ENCODE assay signal across 8 mouse cellular contexts in genomic region chr13:108095617-108096016, GRCm38 (mm10). TPM values are rescaled to one million over a fixed set of nuclear protein-coding genes. Genes with fewer than 3 reads are reported as not detected.
DNase-seq lines count a peak whose midpoint lies in the region; ATAC-seq lines count a peak whose summit lies in the region.

No protein-coding gene starts in this region.

- no peak overlapping the region for H3K4me2 ChIP-seq in kidney, embryonic 16.5 days (replicated peaks; ENCODE audit: low read depth, low read length)
- H3K4me2 ChIP-seq in lung, embryonic 15.5 days, result no peak overlapping the region

- H3K36me3 ChIP-seq in kidney, embryonic 16.5 days (ENCODE audit: insufficient read depth, low read length), result no peaks in the 10 kb centered on the region
- H3K36me3 ChIP-seq in lung, embryonic 15.5 days, result no peaks in the 10 kb centered on the region

- H3K9ac ChIP-seq in kidney, embryonic 16.5 days (replicated peaks; ENCODE audit: low read length), result no peak overlapping the region
- H3K9ac ChIP-seq in lung, embryonic 15.5 days, result no peak overlapping the region

- ATAC-seq in kidney, embryonic 16.5 days (ENCODE audit: low FRiP score, low TSS enrichment), result no peak
- peak; percentile 55; the same call in 1 of the 2 replicates for ATAC-seq in lung, embryonic 15.5 days (ENCODE audit: borderline replicate concordance, extremely low read depth, low FRiP score, low TSS enrichment)
- no peak for ATAC-seq in activated CD4-positive, CD25-positive, alpha-beta regulatory T cell, adult 4 months

- intact Hi-C loops in heart, postnatal 14 days (cut with DNase I), result no loop called here

- no peak overlapping the region for H3K4me3 ChIP-seq in kidney, embryonic 16.5 days (ENCODE audit: low read length)
- no peak overlapping the region for H3K4me3 ChIP-seq in lung, embryonic 15.5 days

- no peaks in the 10 kb centered on the region for H3K9me3 ChIP-seq in kidney, embryonic 16.5 days (ENCODE audit: low read length)
- H3K9me3 ChIP-seq in lung, embryonic 15.5 days, result no peaks in the 10 kb centered on the region

- no peaks in the 10 kb centered on the region for H3K27me3 ChIP-seq in kidney, embryonic 16.5 days (ENCODE audit: insufficient read depth, low read length)
- no peaks in the 10 kb centered on the region for H3K27me3 ChIP-seq in lung, embryonic 15.5 days

- no peak overlapping the region for H3K27ac ChIP-seq in kidney, embryonic 16.5 days (ENCODE audit: low read length)
- no peak overlapping the region for H3K27ac ChIP-seq in lung, embryonic 15.5 days

- peaks cover 3% of the 10 kb centered on the region; the same call in 1 of the 2 replicates for H3K4me1 ChIP-seq in kidney, embryonic 16.5 days (ENCODE audit: insufficient read depth, low read length)
- peaks cover 9% of the 10 kb centered on the region; the same call in 1 of the 2 replicates for H3K4me1 ChIP-seq in lung, embryonic 15.5 days

- DNase-seq in kidney, postnatal 14 days, result peak; percentile 5
- peak; percentile 94 for DNase-seq in cerebellum, adult 9-10 months
- DNase-seq in heart, postnatal 14 days, result peak; percentile 35 to 37
- no peak for DNase-seq in embryo, embryonic 9.5 days (ENCODE audit: extremely low spot score)
- DNase-seq in testis, postnatal 14 days (ENCODE audit: low spot score), result no peak

- WGBS in kidney, embryonic 16.5 days, result 90% methylated on average over 7 of the region's 7 CpGs
- WGBS in lung, embryonic 15.5 days, result 58% methylated on average over 7 of the region's 7 CpGs

RNA-seq across cellular contexts. Expression of gene Smim15, which starts 51.4 kb away (rescaled TPM):
- polyA plus RNA-seq in kidney, embryonic 16.5 days (2015; fragmentation: Nextera tagmentation; extraction: Ambion mirVana), result 80.5 and 84.7 TPM in 2 replicates
- total RNA-seq in heart, postnatal 14 days (2021), result 10 to 100 TPM; 26.1 to 27.3 TPM
- polyA plus RNA-seq in lung, embryonic 15.5 days (2015; fragmentation: Nextera tagmentation; extraction: Ambion mirVana), result 68.8 and 69.7 TPM in 2 replicates
- polyA plus RNA-seq in activated CD4-positive, CD25-positive, alpha-beta regulatory T cell, adult 4 months (2017; shearing (Covaris generic)), result 100 to 1,000 TPM in 1 of 2 experiments, 10 to 100 TPM in 1; 94.4 to 104 TPM

Comparison
In these comparisons a context has a peak if more than half of its experiments do, and no peak if none do; other contexts are left out.
1. DNase-seq: peak in kidney, postnatal 14 days (single experiment), cerebellum, adult 9-10 months (single experiment) and heart, postnatal 14 days (2 of 2); none in embryo, embryonic 9.5 days (single experiment) and testis, postnatal 14 days (single experiment).